Mouse (Mus musculus): ENCODE measurements around the gene Gm5431. TPM values are rescaled to one million over a fixed set of nuclear protein-coding genes. Genes with fewer than 3 reads are reported as not detected.
"Not testable (repeated sequence)": the region's sequence is repeated elsewhere in the genome, so short reads cannot be mapped to it uniquely, and the experiment has no call there.

Gm5431 gene
- polyA plus RNA-seq, 1 experiment from 2014 or later = 0.57 TPM

GRCm38 (mm10) chr11:48876680-48877079 is 25.3 kb downstream of the Gm5431 start:
- H3K9ac ChIP-seq (replicated peaks; ENCODE audit: low read depth) = no peak overlapping the region
- TF ChIP-seq CTCF (IDR thresholded peaks at IDR 0.05) (0 out of 2 replicates have a peak, but pooled peaks have one; percentile 26), EP300 (IDR thresholded peaks at IDR 0.05) (no peak)
- H3K27me3 ChIP-seq (replicated peaks; ENCODE audit: insufficient read depth, low read length) = no peaks in the 10 kb centered on the region
- no peak overlapping the region for H3K4me2 ChIP-seq (replicated peaks; ENCODE audit: low read depth, low read length)
- H3K36me3 ChIP-seq (ENCODE audit: insufficient read depth, low read length) = no peaks in the 10 kb centered on the region
- H3K9me3 ChIP-seq (ENCODE audit: low read length) = no peaks in the 10 kb centered on the region
- H3K27ac ChIP-seq (ENCODE audit: low read length) = no peak overlapping the region
- H3K4me3 ChIP-seq (ENCODE audit: low read depth, low read length) = no peak overlapping the region
- no peak for DNase-seq (ENCODE audit: low spot score)
- H3K4me1 ChIP-seq (ENCODE audit: insufficient read depth, low read depth, low read length) = no peaks in the 10 kb centered on the region
- ATAC-seq = no peak
- 90% methylated on average over 1 of the region's 1 CpGs for WGBS

GRCm38 (mm10) chr11:48875343-48875837 is 26.6 kb downstream of the Gm5431 start:
- not testable (repeated sequence) for H3K36me3 ChIP-seq (ENCODE audit: insufficient read depth, low read length); H3K9me3 ChIP-seq (ENCODE audit: low read length); ATAC-seq; H3K4me1 ChIP-seq (ENCODE audit: insufficient read depth, low read depth, low read length); H3K4me3 ChIP-seq (ENCODE audit: low read depth, low read length); H3K4me2 ChIP-seq (replicated peaks; ENCODE audit: low read depth, low read length); DNase-seq (ENCODE audit: low spot score); H3K27ac ChIP-seq (ENCODE audit: low read length); H3K27me3 ChIP-seq (replicated peaks; ENCODE audit: insufficient read depth, low read length); H3K9ac ChIP-seq (replicated peaks; ENCODE audit: low read depth)
- 88% methylated on average over 1 of the region's 1 CpGs for WGBS

GRCm38 (mm10) chr11:48874465-48874864 is 27.5 kb downstream of the Gm5431 start:
- Histone ChIP-seq H3K4me1 (ENCODE audit: insufficient read depth, low read depth, low read length) (peaks cover 9% of the 10 kb centered on the region; the same call in 1 of the 2 replicates), H3K36me3 (ENCODE audit: insufficient read depth, low read length) (no peaks in the 10 kb centered on the region), H3K4me2 (replicated peaks; ENCODE audit: low read depth, low read length) (no peak overlapping the region), H3K27ac (ENCODE audit: low read length) (no peak overlapping the region), H3K9ac (replicated peaks; ENCODE audit: low read depth) (no peak overlapping the region), H3K27me3 (replicated peaks; ENCODE audit: insufficient read depth, low read length) (no peaks in the 10 kb centered on the region), H3K9me3 (ENCODE audit: low read length) (no peaks in the 10 kb centered on the region), H3K4me3 (ENCODE audit: low read depth, low read length) (no peak overlapping the region)
- WGBS = 0% methylated on average over 4 of the region's 4 CpGs
- TF ChIP-seq EP300 (IDR thresholded peaks at IDR 0.05) (no peak), CTCF (IDR thresholded peaks at IDR 0.05) (peak; percentile 81)
- ATAC-seq (no peak), DNase-seq (ENCODE audit: low spot score) (peak; percentile 88)

GRCm38 (mm10) chr11:48873591-48874290 is 28.3 kb downstream of the Gm5431 start:
- H3K27me3 ChIP-seq (replicated peaks; ENCODE audit: insufficient read depth, low read length) = no peaks in the 10 kb centered on the region
- DNase-seq (ENCODE audit: low spot score) (no peak), ATAC-seq (no peak)
- H3K9ac ChIP-seq (replicated peaks; ENCODE audit: low read depth) = no peak overlapping the region
- no peaks in the 10 kb centered on the region for H3K36me3 ChIP-seq (ENCODE audit: insufficient read depth, low read length)
- no peak overlapping the region for H3K4me3 ChIP-seq (ENCODE audit: low read depth, low read length)
- 54% methylated on average over 10 of the region's 10 CpGs for WGBS
- H3K4me1 ChIP-seq (ENCODE audit: insufficient read depth, low read depth, low read length) = peaks cover 14% of the 10 kb centered on the region; the same call in 1 of the 2 replicates
- TF ChIP-seq EP300 (IDR thresholded peaks at IDR 0.05) = no peak
- TF ChIP-seq CTCF (IDR thresholded peaks at IDR 0.05) = no peak
- no peak overlapping the region for H3K4me2 ChIP-seq (replicated peaks; ENCODE audit: low read depth, low read length)
- no peaks in the 10 kb centered on the region for H3K9me3 ChIP-seq (ENCODE audit: low read length)
- no peak overlapping the region for H3K27ac ChIP-seq (ENCODE audit: low read length)

- peaks cover 14% of the 10 kb centered on the region; the same call in 1 of the 2 replicates for H3K4me1 ChIP-seq (ENCODE audit: insufficient read depth, low read depth, low read length)
- DNase-seq (ENCODE audit: low spot score) (peak; percentile 26), ATAC-seq (no peak)
- H3K4me2 ChIP-seq (replicated peaks; ENCODE audit: low read depth, low read length) = peak overlapping the region; percentile 79
- 52% methylated on average over 7 of the region's 7 CpGs for WGBS
- no peaks in the 10 kb centered on the region for H3K36me3 ChIP-seq (ENCODE audit: insufficient read depth, low read length)
- H3K9ac ChIP-seq (replicated peaks; ENCODE audit: low read depth) = no peak overlapping the region
- TF ChIP-seq CTCF (IDR thresholded peaks at IDR 0.05) = no peak
- TF ChIP-seq EP300 (IDR thresholded peaks at IDR 0.05) = no peak
- H3K9me3 ChIP-seq (ENCODE audit: low read length) = no peaks in the 10 kb centered on the region
- no peaks in the 10 kb centered on the region for H3K27me3 ChIP-seq (replicated peaks; ENCODE audit: insufficient read depth, low read length)
- H3K4me3 ChIP-seq (ENCODE audit: low read depth, low read length) = peak overlapping the region; percentile 45; the same call in 1 of the 2 replicates
- peak overlapping the region; percentile 94 for H3K27ac ChIP-seq (ENCODE audit: low read length)
These were observed 29.2 kb downstream of the Gm5431 start for GRCm38 (mm10) chr11:48872695-48873300.

GRCm38 (mm10) chr11:48871817-48872541 is 30.0 kb downstream of the Gm5431 start:
- WGBS = 2% methylated on average over 17 of the region's 17 CpGs
- DNase-seq (ENCODE audit: low spot score) = peak; percentile 70
- ATAC-seq = peak; percentile 39
- H3K4me1 ChIP-seq (ENCODE audit: insufficient read depth, low read depth, low read length) = peaks cover 14% of the 10 kb centered on the region; the same call in 1 of the 2 replicates
- H3K27me3 ChIP-seq (replicated peaks; ENCODE audit: insufficient read depth, low read length) = no peaks in the 10 kb centered on the region
- H3K9ac ChIP-seq (replicated peaks; ENCODE audit: low read depth) = peak overlapping the region; percentile 20
- H3K9me3 ChIP-seq (ENCODE audit: low read length) = no peaks in the 10 kb centered on the region
- no peaks in the 10 kb centered on the region for H3K36me3 ChIP-seq (ENCODE audit: insufficient read depth, low read length)
- H3K4me3 ChIP-seq (ENCODE audit: low read depth, low read length) = peak overlapping the region; percentile 45
- peak overlapping the region; percentile 79 for H3K4me2 ChIP-seq (replicated peaks; ENCODE audit: low read depth, low read length)
- H3K27ac ChIP-seq (ENCODE audit: low read length) = peak overlapping the region; percentile 94
- peak; percentile 17; the same call in 1 of the 2 replicates for TF ChIP-seq CTCF (IDR thresholded peaks at IDR 0.05)
- TF ChIP-seq EP300 (IDR thresholded peaks at IDR 0.05) = no peak

Measured in lung, postnatal 0 days (tissue).